In the genomic region with DNA sequence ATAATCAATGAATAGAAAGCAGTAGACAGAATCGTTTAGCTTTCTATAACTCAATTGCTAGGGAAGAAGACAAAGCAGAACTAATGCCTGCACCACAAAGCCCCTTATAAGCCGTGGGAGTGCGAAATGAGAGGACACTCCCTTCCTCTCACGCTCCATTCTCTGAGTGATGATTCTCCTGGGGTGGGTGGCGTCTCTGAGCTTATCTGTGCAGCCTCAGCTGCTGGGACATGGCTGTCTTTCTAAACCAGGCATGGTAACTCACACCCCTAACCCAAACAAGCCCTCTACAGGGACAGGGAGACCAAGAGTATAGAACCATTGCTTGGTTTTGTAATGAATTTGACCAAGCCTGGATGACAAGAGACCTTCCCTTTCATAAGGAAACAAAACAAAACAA, we compare ENCODE assay signal across 20 mouse cellular contexts.
"Had no signal": no experiment of that assay in that cellular context is flagged by ENCODE, and none has a peak within 500 bp of the region (broad histone marks: within the 10 kb centered on the region; RNA-seq: fewer than 3 reads in every experiment).

No protein-coding gene starts in this region.

- H3K4me2 ChIP-seq: intestine, embryonic 15.5 days; limb, embryonic 12.5 days; limb, embryonic 15.5 days had no signal

- ATAC-seq: intestine, embryonic 15.5 days had no signal

- H3K4me1 ChIP-seq: intestine, embryonic 15.5 days; limb, embryonic 12.5 days; limb, embryonic 15.5 days had no signal

- H3K9ac ChIP-seq: intestine, embryonic 15.5 days; limb, embryonic 12.5 days; limb, embryonic 15.5 days had no signal

- H3K4me3 ChIP-seq: intestine, embryonic 15.5 days; limb, embryonic 12.5 days; limb, embryonic 15.5 days; midbrain, embryonic 10.5 days had no signal

- H3K27ac ChIP-seq: intestine, embryonic 15.5 days; limb, embryonic 12.5 days; limb, embryonic 15.5 days; midbrain, embryonic 10.5 days; stomach, postnatal 0 days had no signal

- H3K36me3 ChIP-seq: intestine, embryonic 15.5 days; limb, embryonic 12.5 days; limb, embryonic 15.5 days; midbrain, embryonic 10.5 days had no signal

- DNase-seq: kidney, adult 11 months; kidney, adult 8-10 months; kidney, postnatal 14 days; kidney, postnatal 4 days; left cerebral cortex, postnatal 4 days; lung, adult 2 months; lung, postnatal 14 days; lung, postnatal 4 days; midbrain, embryonic 14.5 days; right cerebral cortex, adult 18-20 months; right cerebral cortex, postnatal 14 days; right cerebral cortex, postnatal 4 days; thymus, adult 2 months; thymus, postnatal 14 days; thymus, postnatal 4 days had no signal

- H3K27me3 ChIP-seq: intestine, embryonic 15.5 days; limb, embryonic 12.5 days; limb, embryonic 15.5 days had no signal

- H3K9me3 ChIP-seq: intestine, embryonic 15.5 days; limb, embryonic 12.5 days; limb, embryonic 15.5 days; midbrain, embryonic 10.5 days had no signal
